Mouse (Mus musculus): ENCODE results near the gene Capn11. TPM values are rescaled to one million over a fixed set of nuclear protein-coding genes. Genes with fewer than 3 reads are reported as not detected.

Gene Capn11
- total RNA-seq, 2 experiments from 2014 or later: 0.13 to 1.6 TPM

- intact Hi-C loops (cut with DNase I): no loop called here
- DNase-seq (ENCODE audit: low spot score in 2 of 2): peak in 1 of 2 experiments; percentile 53
These were observed 26.3 kb upstream of the Capn11 start for GRCm38 (mm10) chr17:45685171-45686092.

GRCm38 (mm10) chr17:45684667-45685131, 25.6 kb upstream of the Capn11 start:
- DNase-seq (ENCODE audit: low spot score in 2 of 2): no peak
- intact Hi-C loops (cut with DNase I): no loop called here

GRCm38 (mm10) chr17:45682843-45683242, 23.7 kb upstream of the Capn11 start:
- no peak for DNase-seq (ENCODE audit: low spot score in 2 of 2)
- intact Hi-C loops (cut with DNase I): no loop called here

- DNase-seq (ENCODE audit: low spot score in 2 of 2): peak in 1 of 2 experiments; percentile 62
- intact Hi-C loops (cut with DNase I): no loop called here
These were observed 22.5 kb upstream of the Capn11 start for GRCm38 (mm10) chr17:45681588-45681987.

GRCm38 (mm10) chr17:45680391-45680980, 21.4 kb upstream of the Capn11 start:
- intact Hi-C loops (cut with DNase I): no loop called here
- peak; percentile 75 to 83 for DNase-seq (ENCODE audit: low spot score in 2 of 2)

GRCm38 (mm10) chr17:45678106-45678505, 19.0 kb upstream of the Capn11 start:
- intact Hi-C loops (cut with DNase I): loop anchor here (5.0 kb wide), 1 partner anchor 39 kb away; no protein-coding TSS in a partner anchor
- peak in 1 of 2 experiments; percentile 60 for DNase-seq (ENCODE audit: low spot score in 2 of 2)

- no peak for DNase-seq (ENCODE audit: low spot score in 2 of 2)
- intact Hi-C loops (cut with DNase I): no loop called here
These were observed 13.5 kb upstream of the Capn11 start for GRCm38 (mm10) chr17:45672598-45672997.

- no peak for DNase-seq (ENCODE audit: low spot score in 2 of 2)
- intact Hi-C loops (cut with DNase I): no loop called here
These were observed 12.7 kb upstream of the Capn11 start for GRCm38 (mm10) chr17:45671821-45672220.

GRCm38 (mm10) chr17:45667986-45668385, 8.9 kb upstream of the Capn11 start:
- DNase-seq (ENCODE audit: low spot score in 2 of 2): no peak
- intact Hi-C loops (cut with DNase I): no loop called here

GRCm38 (mm10) chr17:45667481-45667880, 8.4 kb upstream of the Capn11 start:
- intact Hi-C loops (cut with DNase I): no loop called here
- DNase-seq (ENCODE audit: low spot score in 2 of 2): no peak

- intact Hi-C loops (cut with DNase I): no loop called here
- DNase-seq (ENCODE audit: low spot score in 2 of 2): no peak
These were observed 7.0 kb upstream of the Capn11 start for GRCm38 (mm10) chr17:45666091-45666490.

GRCm38 (mm10) chr17:45664608-45665007, 5.5 kb upstream of the Capn11 start:
- intact Hi-C loops (cut with DNase I): loop anchor here (5.0 kb wide), 1 partner anchor 53 kb away; no protein-coding TSS in a partner anchor
- no peak for DNase-seq (ENCODE audit: low spot score in 2 of 2)

- peak; percentile 86 to 88 for DNase-seq (ENCODE audit: low spot score in 2 of 2)
These were observed 4.2 kb upstream of the Capn11 start for GRCm38 (mm10) chr17:45663106-45663919.

GRCm38 (mm10) chr17:45655820-45656219, 3.3 kb downstream of the Capn11 start:
- DNase-seq (ENCODE audit: low spot score in 2 of 2): no peak
- intact Hi-C loops (cut with DNase I): no loop called here

More at GRCm38 (mm10) chr17:45663106-45663919, 4.2 kb upstream of the Capn11 start:
- intact Hi-C loops (cut with DNase I): loop anchor here (5.0 kb wide), 1 partner anchor 54 kb away; no protein-coding TSS in a partner anchor

- intact Hi-C loops (cut with DNase I): no loop called here
- DNase-seq (ENCODE audit: low spot score in 2 of 2): no peak
These were observed 5.9 kb downstream of the Capn11 start for GRCm38 (mm10) chr17:45653233-45653632.

GRCm38 (mm10) chr17:45644185-45644584, 14.9 kb downstream of the Capn11 start:
- no peak for DNase-seq (ENCODE audit: low spot score in 2 of 2)
- intact Hi-C loops (cut with DNase I): no loop called here

- DNase-seq (ENCODE audit: low spot score in 2 of 2): peak; percentile 74 to 78
- intact Hi-C loops (cut with DNase I): no loop called here
These were observed 16.4 kb downstream of the Capn11 start for GRCm38 (mm10) chr17:45642701-45643100.

- no peak for DNase-seq (ENCODE audit: low spot score in 2 of 2)
- intact Hi-C loops (cut with DNase I): no loop called here
These were observed 17.1 kb downstream of the Capn11 start for GRCm38 (mm10) chr17:45641981-45642380.

- no peak for DNase-seq (ENCODE audit: low spot score in 2 of 2)
- intact Hi-C loops (cut with DNase I): no loop called here
These were observed 20.4 kb downstream of the Capn11 start for GRCm38 (mm10) chr17:45638596-45639295.

All from left cerebral cortex, postnatal 14 days (tissue).